Mouse (Mus musculus) embryo, embryonic 10.5 days (tissue): ENCODE results near the gene Pla2g2c.

Experiments
- DNase-seq: peaks from one replicate; pipeline ENCODE4 v3.0.0-alpha.2; 2015; ENCODE audit warnings: low spot score

Pla2g2c gene

DNA sequence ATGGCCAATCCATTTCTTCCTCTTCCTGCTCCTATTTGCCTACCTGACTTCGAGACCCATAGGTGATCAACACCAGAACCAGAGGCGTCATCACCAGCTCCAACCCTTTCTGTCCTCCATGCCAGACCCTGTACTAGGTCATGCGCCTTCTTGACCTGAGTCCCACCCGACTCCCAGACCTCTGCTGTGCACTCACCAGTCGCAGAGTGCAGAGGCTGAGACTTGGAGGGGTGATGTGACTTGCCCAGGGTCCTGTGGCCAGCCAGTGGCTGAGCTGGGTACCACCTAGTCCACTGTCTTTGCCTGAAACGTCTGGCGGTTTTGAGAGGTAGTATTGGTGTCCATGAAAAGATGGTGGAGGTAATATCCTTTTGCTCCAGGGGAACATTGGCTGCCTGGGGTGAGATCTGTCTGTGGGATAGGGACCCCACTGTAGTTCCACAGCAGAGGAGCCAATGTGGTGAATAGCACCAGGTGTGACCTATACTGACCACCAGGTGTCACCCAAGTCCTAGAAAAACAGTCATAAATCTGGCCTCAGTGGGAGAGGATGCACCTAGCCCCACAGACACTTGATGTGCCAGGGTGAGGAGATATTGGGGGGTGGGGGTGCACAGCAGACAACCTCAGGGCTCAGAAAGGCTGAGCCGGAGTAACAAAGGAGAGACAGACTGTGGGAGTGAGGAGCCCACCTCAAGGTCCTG, 23.9 kb downstream of the Pla2g2c start:
- peak; percentile 69 for DNase-seq

DNA sequence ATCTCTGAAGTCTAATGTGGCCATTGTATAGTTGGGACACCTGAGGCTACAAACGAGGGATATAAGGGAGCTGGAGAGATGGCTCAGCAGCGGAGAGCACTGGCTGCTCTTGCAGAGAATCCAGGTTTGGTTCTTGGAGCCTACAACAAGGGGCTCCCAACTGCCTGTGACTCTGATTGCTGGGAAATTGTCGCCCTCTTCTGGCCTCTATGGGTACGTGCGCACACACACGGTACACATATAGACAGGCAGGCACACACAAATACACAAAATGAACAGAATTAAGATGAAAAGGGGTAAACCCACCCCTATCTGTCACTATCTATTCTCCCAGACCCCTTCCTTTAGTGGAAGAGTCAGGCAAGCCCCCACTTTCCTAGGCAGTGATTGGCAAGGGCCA, 28.0 kb downstream of the Pla2g2c start:
- DNase-seq = no peak

DNA sequence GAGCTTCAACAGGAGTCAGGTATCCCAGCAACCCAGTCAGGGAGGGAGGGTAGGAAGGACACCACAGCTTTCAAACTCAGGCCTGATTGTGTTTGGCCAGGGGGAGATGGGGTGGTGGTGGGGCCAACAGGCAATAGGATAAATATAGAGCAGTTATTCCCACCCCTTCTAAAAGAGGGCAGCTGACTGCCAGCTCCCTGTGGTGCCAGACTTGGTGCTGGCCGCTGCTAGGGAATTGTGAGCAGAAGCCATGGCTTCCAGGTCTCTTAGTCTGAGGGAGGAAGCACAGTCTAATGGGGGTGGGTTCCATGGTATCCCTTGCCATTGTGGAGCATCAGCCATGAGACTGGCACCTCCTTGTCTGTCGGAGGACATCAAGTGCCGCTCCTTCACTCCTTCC, 29.0 kb downstream of the Pla2g2c start:
- no peak for DNase-seq

DNA sequence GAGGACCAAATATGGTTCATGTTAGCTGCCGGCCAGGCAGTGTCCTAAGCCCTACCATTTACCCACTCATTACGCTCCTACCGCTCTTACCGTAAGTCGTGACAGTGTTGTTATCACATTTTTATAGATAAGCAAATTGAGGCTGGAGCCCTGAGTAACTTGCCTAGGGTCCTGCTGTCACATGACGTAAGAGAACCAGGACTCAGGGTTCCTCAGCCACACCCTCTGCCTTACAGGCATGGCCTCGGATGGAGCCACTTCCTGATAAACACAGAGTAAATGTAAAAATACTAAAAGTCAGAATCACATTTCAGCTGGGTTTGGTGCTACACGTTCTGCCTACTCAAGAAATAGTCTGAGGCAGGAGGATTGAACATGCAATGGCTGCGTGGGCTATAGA, 29.8 kb downstream of the Pla2g2c start:
- no peak for DNase-seq

DNA sequence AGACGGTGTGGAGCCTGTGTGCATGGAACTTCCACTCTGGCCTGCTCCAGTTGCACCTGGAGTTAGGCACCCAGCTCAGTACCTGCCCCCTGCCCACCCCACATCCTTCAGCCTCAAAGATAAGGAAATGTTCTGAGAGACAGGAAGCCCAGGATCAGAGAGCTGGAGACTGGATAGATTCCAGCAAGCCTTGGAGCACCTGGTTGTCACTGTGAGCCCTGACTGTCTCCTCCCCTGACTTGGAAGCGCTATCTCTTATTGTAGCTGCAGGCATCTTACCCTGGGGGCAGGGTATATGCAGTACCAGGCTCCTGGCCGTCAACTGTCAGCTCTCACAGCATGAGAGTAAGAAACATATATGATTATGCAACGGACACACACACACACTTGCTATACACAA, 30.8 kb downstream of the Pla2g2c start:
- no peak for DNase-seq

DNA sequence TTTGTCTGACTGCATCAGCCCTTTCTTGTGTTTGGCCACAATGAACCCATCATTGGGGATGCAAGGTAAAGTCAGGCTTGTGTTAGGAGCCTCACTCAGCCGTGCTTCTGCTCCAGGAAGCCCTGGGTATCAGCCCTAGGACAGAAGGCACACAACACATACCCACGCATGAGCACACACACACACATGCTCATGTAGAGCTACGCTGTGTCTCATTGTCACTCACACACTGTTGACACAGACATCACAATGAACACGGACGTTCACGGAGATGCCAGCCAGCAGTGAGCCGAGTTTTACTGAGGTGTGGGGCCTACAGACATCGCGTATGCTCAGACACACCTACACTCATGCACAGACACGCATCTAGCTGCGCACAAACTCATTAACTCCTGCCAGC, 31.4 kb downstream of the Pla2g2c start:
- no peak for DNase-seq

DNA sequence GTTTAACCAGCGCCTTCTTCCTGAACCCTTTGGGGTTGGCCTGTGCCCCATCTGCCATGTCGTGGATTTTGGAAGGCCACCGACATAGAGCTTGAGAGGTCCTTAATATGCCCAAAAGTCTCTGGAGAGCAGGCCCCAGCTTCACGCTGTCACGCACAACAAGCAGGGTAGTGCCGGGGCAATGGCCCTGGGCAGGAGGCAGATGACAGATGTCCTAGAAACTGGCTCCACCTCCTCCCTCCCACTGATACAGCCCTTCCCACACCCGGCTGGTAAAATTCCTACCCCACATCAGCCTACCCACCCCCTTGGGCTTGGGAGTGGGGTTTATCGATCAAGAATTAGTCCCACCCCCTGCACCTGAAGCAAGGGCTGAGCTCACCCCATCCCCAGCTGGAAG, 32.8 kb downstream of the Pla2g2c start, which contains the start of gene Pla2g2f:
TSS of gene Pla2g2f (minus strand) at position 211 of the 400 bp plus-strand sequence.
- no peak for DNase-seq

DNA sequence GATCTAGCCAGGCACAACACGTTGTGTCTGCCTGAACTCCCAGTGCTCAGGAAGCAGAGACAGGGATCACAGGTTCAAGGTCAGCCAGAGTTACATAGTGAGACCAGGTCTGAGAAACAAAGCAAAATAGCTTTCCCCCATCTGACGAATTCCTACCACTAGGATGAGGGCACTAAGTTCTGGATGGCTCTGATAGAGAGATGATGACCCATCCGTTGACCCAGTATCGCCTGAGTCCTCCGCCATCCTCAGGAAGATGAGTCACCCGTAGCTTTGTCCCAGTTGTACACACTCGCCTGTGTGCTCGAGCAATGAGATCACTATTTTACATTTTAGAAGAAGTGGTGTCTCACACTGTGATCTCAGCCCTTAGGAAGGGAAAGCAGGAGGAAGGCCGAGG, 37.7 kb downstream of the Pla2g2c start:
- DNase-seq = no peak

DNA sequence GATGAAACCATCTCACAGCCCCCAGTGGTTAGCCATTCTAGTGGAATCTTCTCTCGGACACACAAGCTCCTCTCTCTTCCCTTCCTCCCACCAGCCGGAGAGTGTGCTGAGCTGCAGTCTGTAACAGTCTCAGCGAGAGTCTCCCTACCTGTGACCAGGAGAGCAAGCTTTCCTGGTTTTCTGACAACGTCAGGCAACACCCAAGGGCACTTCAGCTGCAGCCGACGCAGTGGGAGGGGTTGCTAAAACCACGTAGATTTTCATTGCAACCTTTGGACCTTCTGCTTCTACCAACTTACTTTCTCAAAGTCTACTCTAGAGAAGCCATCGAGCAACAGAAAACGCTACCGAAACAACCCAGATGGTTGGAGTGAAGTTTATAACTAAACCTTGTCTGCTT, 47.4 kb downstream of the Pla2g2c start:
- no peak for DNase-seq

DNA sequence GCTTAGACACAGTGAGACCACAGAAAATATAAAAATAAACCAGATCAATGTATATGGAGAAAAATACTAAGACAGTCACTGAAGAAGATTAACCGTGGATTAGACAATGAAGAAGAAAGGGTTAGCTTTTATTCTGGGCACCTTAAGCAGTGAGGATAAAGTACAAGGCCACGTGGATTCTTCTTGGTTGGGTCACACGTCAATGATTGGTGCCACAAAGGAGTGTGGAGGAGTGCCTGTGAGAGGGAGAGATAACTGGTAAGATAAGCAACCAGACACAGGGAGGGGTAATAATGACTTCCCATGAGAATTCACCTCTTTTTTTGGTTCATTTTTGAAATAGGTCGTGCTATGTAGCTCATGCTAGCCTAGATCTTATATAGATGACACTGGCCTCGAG, 47.8 kb downstream of the Pla2g2c start:
- no peak for DNase-seq

DNA sequence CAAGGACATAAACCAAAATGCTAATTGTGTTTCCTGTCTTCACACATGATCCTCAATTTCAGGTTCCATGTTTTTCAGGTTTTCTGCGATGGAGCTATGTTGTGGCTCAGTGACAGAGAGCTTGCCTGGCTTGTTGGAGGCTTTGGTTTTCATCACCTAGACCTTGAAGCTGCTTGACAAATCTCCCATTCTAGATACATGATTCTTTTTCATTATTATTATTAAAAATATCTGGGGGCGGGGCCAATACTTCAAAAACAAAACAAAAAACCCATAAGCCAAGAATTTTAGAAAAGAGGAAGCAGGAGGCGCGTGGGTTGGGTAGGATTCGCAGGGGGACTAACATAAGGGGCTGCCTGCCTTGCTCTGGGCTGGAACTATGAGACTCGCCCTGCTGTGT, 50.8 kb downstream of the Pla2g2c start, which contains the start of gene Pla2g2d:
TSS of gene Pla2g2d (plus strand) at position 301 of the 400 bp plus-strand sequence.
- DNase-seq = no peak

DNA sequence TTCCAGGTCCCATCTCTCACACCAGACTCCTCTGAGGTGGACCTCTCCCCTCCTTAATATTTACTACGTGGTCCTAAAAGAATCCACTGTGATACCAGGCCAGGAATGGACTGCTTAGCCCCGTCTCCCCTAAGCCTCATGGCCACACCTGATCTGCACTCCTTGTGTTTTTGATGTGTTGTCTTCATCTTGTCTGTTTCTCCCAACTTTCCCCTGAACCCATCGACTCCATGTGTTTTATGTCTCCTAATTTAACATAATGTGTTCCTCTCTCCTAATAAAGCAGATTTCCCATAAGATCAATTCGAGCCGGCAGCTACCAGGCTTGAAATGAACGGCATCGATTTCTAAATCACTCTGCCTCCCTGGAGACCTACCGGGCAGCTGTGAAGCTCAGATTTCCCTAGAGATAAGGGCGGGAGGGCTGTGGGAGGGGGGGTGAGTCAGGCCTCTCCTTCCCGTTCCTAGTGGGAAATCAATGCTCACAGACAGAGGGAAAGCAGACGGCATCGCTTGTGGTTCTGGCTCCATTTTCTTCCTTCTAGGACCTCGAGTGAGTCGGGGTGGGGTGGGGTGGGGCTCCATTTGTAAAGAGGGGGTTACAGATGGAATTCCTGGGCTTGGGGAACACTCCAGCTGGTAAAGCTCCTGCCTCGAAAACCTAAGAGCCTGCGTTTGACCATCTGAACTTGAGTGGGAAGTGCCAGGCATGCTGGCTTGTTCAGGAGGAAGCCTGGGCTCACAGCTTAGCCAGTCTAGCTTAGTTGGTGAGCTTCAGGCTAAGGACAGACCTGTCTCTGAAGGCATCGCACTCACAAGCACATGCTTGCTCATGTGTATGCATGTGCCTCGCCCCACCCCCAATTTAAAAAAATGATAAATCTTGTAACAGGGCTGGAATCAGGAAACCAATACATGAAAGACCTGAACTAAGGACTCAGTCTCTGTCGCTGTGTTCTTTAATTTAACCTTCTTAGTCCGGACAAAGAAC, 53.1 kb downstream of the Pla2g2c start:
- peak; percentile 38 for DNase-seq

DNA sequence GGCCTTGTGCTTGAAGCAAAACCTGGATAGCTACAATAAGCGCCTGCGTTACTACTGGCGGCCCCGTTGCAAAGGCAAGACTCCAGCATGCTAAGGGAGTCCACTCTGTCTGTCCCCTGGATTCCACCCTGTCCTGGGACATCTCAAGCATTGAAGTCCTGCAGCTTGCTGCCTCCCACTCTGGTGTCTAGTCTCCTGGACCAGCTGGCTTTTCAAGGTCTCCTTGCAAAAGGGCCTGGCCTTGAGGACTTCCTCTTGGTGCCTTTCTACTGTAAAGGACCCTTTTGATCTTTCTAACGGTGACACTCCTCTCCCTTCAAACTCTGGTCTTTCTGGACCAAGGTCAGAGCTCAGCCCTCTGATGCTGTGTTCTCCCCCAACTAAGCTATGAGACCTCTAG, 55.7 kb downstream of the Pla2g2c start:
- no peak for DNase-seq

DNA sequence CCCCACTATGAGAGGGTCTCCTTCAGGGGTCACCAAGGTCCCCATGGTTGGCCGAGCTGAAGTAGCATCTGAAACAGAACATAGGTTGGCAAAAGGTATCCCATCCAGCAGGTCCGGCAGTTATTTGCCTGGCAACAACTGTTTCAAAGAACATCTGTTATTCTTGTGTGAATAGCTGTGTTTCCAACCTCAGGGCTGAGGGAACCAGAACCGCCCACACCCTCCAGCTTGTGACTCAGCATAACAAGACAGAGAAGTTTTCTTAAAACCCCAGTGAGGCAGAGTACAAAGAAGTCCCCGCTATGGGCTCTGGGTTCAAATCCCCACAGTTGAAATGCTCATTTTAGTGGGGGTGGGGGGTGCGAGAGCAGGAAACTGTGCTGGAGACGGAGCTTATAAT, 57.5 kb downstream of the Pla2g2c start:
- no peak for DNase-seq

DNA sequence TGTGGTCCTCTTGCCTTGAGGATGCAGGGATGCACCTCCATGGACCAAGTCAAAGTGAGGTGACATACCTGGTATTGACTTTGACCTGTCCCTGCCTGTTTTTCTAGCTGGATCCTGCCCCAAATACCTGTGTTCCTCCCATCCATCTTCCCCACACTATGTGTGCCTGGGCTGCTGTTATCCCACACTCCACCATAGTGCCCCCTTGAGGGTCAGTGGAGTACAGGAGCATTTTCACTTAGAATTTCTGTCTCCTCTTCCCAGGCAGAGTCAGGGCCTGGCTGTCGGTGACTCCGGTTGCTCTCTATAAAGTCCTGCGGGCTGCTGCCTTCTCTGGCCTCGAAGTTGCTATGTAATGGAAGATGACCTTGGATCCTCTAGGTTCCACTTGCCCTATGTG, 61.1 kb downstream of the Pla2g2c start:
- no peak for DNase-seq

DNA sequence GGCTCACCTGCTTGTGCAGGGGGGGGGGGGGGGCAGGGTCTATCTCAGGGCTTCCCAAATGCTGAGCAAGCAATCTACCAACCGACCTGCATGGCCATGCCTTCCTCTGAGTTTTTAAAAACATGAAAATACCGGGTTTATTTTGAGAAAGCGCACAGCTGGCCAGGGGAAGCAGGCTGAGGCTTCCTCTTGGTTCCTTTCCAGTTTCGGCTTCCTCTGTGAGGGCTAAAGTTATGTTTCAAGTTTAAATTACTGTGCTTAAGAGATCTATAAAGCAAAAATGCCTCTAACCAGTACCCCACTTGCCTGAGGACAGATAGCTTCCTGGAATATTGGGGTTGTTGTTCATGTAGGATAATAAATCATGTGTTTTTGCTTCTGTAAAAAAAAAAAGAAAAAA, 61.5 kb downstream of the Pla2g2c start:
- no peak for DNase-seq

DNA sequence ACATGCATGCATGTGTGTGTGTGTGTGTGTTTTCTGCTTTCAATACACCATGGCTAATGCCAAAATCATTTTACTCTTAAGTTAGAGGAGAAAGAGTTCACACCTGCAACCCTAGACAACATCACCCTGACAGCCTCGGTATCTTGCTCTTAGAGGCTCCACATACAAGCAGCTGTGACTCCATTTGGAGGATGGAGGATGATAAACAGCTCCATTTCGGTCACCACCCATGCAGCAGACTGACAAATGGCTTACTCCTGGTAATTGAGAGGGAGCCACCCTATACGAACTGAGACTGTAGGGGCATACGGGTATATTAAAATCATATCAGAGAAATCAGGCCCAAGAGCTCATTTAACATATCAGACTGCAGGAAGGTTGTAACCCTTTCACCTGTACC, 63.8 kb downstream of the Pla2g2c start:
- DNase-seq = no peak

DNA sequence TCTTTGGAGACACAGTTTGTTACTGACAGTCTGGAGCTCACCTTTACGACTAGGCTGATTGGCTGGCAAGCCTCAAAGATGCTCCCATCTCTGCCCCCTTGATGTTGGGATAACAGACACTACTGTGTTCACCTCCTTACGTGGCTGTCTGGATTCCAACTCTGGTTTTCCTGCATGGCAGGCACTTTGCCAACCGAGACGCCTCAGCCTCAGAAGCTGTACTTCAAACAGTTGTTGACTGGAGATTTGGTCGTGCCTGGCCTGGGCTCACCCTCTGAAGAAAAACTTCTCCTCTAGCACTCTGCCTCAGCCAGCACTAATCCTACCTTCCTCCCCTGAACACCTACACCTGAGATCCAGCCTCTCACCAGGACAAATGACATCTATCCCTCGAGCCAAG, 66.9 kb downstream of the Pla2g2c start:
- no peak for DNase-seq

DNA sequence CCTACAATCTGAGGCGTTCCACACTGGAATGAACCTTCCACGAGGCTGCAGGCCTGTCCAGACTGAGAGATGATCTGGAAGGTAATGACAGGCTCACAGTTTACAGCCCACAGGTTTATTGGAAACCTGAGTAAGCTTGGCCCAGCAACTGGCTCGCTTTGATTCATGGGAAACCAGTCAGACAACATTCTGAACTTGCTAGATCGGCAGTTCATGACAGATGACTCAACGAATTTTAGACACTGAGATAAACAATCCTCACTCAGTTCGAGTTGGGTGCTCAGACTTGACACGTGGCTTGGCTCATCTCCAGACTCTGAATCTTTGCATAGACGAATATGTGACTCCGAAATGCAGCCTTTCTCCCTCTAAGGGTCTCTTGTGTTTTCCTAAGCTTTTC, 68.0 kb downstream of the Pla2g2c start:
- no peak for DNase-seq

DNA sequence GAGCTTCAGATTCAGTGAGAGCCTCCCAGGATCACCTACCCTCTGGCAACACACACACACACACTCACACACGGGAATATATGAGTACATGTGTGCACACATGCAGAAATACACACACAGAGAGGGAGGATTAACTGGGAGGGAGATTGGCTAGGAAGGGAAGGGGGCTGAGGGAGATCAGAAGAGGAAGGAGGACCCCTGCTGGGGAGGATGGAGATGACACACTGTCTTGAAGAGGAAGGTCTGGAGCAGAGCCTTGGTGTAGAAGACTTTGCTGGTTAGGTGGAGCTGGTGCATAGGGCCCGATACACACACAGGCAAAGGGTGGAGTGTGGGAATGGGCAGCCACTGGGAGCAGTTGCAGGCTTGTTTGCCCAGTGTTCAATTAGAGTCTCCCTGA, 68.7 kb downstream of the Pla2g2c start:
- peak; percentile 59 for DNase-seq

DNA sequence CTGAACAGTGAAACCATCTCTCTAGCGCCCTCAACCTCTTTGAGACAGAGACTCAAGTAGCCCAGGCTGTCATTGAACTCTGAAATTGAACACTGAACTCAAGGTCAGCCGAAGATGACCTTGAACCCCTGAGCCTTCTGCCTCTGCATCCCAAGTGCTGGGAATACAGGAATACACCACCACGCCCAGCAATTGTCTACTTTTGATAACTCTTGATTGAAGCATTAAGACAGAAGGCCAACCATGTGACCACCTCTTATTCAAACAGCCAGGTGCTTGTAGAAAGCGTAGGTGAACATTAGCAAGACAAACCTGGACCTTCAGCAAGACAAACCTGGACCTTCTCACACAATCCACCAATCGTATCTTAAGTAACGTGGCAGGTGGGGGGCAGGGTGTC, 69.8 kb downstream of the Pla2g2c start:
- no peak for DNase-seq
